Mouse (Mus musculus) lung, embryonic 15.5 days (tissue): ENCODE measurements around the gene Pou3f1. TPM values are rescaled to one million over a fixed set of nuclear protein-coding genes. Genes with fewer than 3 reads are reported as not detected.

ENCODE experiments used
- ATAC-seq: fragments of 200-750 bp; cut with Nextera tagmentation; 2 replicates; pipeline ENCODE4 v1.8.0; 2017; ENCODE audit warnings: moderate number of reproducible peaks, borderline replicate concordance; ENCODE audit not compliant: low FRiP score, low TSS enrichment; ENCODE audit errors: extremely low read depth
- H3K27ac ChIP-seq: fragments of 300-500 bp; sonication (generic); 2 replicates; pipeline ENCODE4 v1.5.1; 2015; ENCODE audit warnings: moderate library complexity, mild to moderate bottlenecking, inconsistent platforms
- H3K27me3 ChIP-seq: fragments of 300-500 bp; sonication (generic); 2 replicates; pipeline ENCODE4 v1.6.1; 2015; ENCODE audit warnings: inconsistent platforms
- H3K36me3 ChIP-seq: fragments of 300-500 bp; sonication (generic); 2 replicates; pipeline ENCODE4 v1.6.1; 2015; ENCODE audit warnings: inconsistent platforms
- H3K4me1 ChIP-seq: fragments of 300-500 bp; sonication (generic); 2 replicates; pipeline ENCODE4 v1.6.1; 2015; ENCODE audit warnings: inconsistent platforms
- H3K4me2 ChIP-seq: fragments of 300-500 bp; sonication (generic); 2 replicates; pipeline ENCODE4 v1.6.1; 2015; ENCODE audit warnings: inconsistent platforms, mild to moderate bottlenecking, moderate library complexity
- H3K4me3 ChIP-seq: fragments of 300-500 bp; sonication (generic); 2 replicates; pipeline ENCODE4 v1.5.1; 2015; ENCODE audit warnings: mild to moderate bottlenecking, inconsistent platforms
- H3K9ac ChIP-seq: fragments of 300-500 bp; sonication (generic); 2 replicates; pipeline ENCODE4 v1.6.1; 2015; ENCODE audit warnings: inconsistent platforms
- H3K9me3 ChIP-seq: fragments of 300-500 bp; sonication (generic); 2 replicates; pipeline ENCODE4 v1.6.1; 2016; ENCODE audit warnings: inconsistent platforms
- WGBS: fragments of 180-500 bp; shearing (Covaris S2); methylation state at CpG from one replicate; pipeline ENCODE4 v1.1.7; 2015; 5-methylcytosine and 5-hydroxymethylcytosine counted together
- polyA plus RNA-seq: library from polyadenylated mRNA; unstranded; fragments of >200 nt; fragmentation: Nextera tagmentation; extraction: Ambion mirVana; gene quantifications from 2 replicates; pipeline ENCODE4 v1.2.1, GENCODE M21; 2015

Gene Pou3f1
- polyA plus RNA-seq, 1 experiment from 2014 or later = 0.06 TPM

DNA sequence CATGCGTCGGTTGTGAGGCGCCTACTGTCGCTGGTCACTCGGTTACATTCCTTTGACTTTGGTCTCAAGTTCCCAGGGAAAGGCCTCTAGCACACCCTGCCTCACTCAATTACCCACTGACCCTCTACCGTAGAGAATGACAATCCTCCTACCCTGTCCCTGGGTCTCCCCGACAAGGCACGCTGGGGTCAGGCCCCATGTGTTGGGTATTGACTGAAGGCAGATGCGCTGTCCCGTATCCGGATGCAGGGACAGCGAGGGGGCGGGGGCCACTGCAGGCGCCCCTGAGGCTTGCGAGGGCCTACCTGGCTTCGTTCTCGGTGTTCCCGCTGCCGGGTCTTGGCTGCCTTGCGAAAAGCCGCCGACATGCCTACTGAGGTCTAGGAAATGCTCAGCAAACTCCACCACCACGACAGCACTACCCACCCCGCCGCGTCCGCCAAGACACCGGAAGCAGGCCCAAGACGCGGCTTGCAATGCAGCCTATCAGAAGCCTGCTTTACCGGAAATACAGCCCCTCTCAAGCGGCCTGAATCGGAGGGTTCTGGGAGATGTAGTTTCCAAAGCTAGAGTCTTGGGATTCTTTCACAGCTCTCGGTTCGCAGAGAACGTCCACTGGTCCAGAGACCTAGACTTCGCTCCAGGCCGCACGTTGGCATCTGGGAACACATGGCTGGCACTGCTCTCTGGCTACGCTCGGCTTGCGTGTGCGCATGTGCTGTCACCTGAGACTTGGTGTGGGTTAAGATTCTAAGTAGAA, 36.7 kb downstream of the Pou3f1 start, which contains the start of gene Utp11:
Gene Utp11 (minus strand): TSS at position 466 of the 760 bp plus-strand sequence.
- Histone ChIP-seq H3K4me1 (peaks cover 25% of the 10 kb centered on the region), H3K4me3 (peak within 1 kb of the TSS; percentile 73), H3K27ac (peak within 1 kb of the TSS; percentile 67), H3K27me3 (peaks cover 23% of the 10 kb centered on the region), H3K36me3 (no peaks in the 10 kb centered on the region), H3K4me2 (peak within 1 kb of the TSS; percentile 69), H3K9ac (peak within 1 kb of the TSS; percentile 79), H3K9me3 (no peaks in the 10 kb centered on the region)
- WGBS = under 1% methylated on average over 43 of the region's 43 CpGs
- ATAC-seq = peak; percentile 91

DNA sequence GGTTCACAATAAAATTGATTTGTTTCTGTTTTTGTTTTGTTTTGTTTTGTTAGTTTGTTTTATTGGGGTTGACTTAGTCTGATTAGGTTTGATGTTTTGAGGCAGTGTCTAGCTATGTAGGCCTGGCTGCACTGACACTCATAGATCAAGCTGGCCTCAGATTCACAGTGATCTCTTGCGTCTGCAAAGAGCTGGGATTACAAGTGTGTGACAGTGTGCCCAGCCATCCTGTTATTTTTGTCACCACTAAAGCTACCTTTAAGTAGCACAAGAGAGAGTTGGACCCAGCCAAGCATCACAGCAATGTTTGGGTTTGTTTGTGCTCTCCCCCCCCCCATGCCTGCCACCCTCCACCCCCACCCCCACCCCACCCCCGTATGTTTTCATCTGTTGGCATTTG, 38.0 kb downstream of the Pou3f1 start:
- peaks cover 25% of the 10 kb centered on the region for H3K4me1 ChIP-seq
- no peaks in the 10 kb centered on the region for H3K9me3 ChIP-seq
- H3K4me2 ChIP-seq = no peak overlapping the region
- no peak overlapping the region for H3K4me3 ChIP-seq
- no peak overlapping the region for H3K9ac ChIP-seq
- WGBS = 72% methylated on average over 2 of the region's 2 CpGs
- no peak for ATAC-seq
- H3K36me3 ChIP-seq = no peaks in the 10 kb centered on the region
- no peak overlapping the region for H3K27ac ChIP-seq
- peaks cover 31% of the 10 kb centered on the region for H3K27me3 ChIP-seq

DNA sequence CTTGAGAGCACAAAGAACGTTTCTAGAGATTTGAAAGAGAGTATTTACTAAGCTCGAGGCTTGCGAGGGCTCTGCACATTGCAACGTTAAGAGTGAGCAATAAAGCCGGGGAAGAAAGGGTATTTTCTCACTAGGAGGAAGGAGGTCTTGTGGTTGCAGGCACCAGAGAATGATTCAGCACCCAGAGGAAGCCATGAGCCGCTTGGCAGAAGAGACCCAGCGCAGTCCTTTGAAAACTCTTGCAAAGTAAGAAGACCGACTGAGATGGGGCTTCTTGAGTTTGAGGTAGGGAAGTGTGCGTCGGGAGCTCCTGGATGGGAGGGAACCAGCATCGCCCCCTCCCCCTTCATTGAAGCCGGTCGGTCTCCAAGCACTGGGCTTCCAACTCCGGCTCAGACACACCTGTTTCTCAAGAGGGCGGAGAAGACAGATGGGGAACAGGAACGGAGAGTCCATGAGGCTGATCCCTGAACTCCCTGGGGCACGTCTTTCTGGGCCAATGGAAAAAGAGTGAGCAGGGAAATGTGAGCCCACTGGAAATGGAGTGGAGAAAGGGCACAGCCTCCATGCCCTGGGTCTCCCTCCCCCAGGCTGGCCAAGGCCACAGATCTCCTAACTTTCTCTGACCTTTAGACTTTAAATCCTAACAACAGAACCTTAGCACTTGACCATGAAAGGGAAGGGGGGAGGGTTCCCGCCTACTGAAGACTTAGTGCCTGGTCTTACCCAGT, 39.3 kb downstream of the Pou3f1 start:
- H3K4me1 ChIP-seq = peaks cover 32% of the 10 kb centered on the region
- no peak overlapping the region for H3K4me3 ChIP-seq
- 9% methylated on average over 18 of the region's 18 CpGs for WGBS
- no peak overlapping the region for H3K27ac ChIP-seq
- H3K27me3 ChIP-seq = peaks cover 31% of the 10 kb centered on the region
- no peak for ATAC-seq
- no peak overlapping the region for H3K9ac ChIP-seq
- no peak overlapping the region for H3K4me2 ChIP-seq
- no peaks in the 10 kb centered on the region for H3K9me3 ChIP-seq
- H3K36me3 ChIP-seq = no peaks in the 10 kb centered on the region

DNA sequence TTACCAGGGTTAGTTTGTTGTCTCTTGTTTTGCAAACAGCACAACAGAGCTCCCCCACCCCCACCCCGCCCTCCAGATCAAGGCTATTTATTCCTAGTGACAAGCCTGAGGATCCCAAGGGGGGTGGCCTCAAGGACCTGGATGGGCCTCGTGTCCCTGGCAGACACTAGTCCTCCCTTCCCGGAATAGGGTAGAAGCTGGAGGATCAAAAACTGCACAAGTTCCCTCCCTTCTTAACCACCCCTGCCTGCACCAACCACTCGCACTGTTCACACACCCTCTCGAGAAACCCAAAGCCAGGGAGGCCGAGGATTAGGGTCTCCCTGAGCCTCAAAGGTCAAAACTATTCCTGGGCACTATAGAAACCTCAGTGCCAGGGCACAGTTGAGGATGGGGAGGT, 43.2 kb downstream of the Pou3f1 start:
- no peak for ATAC-seq
- Histone ChIP-seq H3K4me1 (peaks cover 46% of the 10 kb centered on the region), H3K9ac (peak overlapping the region; percentile 92), H3K9me3 (no peaks in the 10 kb centered on the region), H3K27ac (peak overlapping the region; percentile 86), H3K4me2 (peak overlapping the region; percentile 95), H3K4me3 (peak overlapping the region; percentile 84), H3K27me3 (peaks cover 31% of the 10 kb centered on the region), H3K36me3 (no peaks in the 10 kb centered on the region)
- WGBS = 19% methylated on average over 6 of the region's 6 CpGs

DNA sequence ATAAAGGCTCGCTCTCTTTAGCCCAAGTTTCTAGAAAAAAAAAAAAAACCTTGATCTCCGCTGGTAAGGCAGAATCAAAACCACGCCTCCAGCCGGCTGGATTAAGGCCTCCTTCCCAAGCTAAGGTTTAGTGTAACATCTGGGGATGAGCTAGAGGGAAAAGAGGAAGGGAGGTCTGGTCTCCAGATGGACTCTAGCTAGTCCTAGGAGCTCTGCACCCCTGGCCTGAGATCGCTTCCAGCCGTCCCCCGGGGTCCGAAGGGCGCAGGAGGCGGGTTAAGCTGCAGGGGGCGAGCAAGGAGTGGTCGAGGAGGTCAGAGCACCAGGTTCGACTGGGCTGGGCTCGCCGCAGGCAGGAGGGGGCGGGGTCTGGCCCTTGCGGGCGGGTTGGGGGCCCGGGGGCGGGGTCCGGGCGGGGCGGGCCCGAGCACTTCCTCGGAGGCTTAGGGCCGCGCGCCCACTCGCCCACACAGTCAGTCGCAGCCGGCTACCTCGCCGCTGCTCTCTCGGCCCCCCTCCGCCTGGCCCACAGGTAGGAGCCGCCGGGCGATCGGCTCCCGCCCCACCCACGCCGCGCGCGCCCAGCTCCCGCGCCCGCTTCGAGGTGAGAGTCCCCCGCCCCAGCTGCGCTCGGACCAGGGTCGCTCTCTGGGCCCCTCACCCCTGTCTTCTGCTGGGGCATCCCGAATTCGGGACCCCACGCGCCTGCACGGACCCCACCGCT, 43.8 kb downstream of the Pou3f1 start, which contains the start of gene Fhl3:
Gene Fhl3 (plus strand): TSS at position 454 of the 724 bp plus-strand sequence.
- Histone ChIP-seq H3K4me2 (peak within 1 kb of the TSS; percentile 95), H3K9ac (peak within 1 kb of the TSS; percentile 92), H3K27ac (peak within 1 kb of the TSS; percentile 86), H3K4me1 (peaks cover 52% of the 10 kb centered on the region), H3K27me3 (peaks cover 25% of the 10 kb centered on the region), H3K36me3 (no peaks in the 10 kb centered on the region), H3K4me3 (peak within 1 kb of the TSS; percentile 84), H3K9me3 (no peaks in the 10 kb centered on the region)
- ATAC-seq = peak; percentile 73
- 1% methylated on average over 43 of the region's 59 CpGs for WGBS

DNA sequence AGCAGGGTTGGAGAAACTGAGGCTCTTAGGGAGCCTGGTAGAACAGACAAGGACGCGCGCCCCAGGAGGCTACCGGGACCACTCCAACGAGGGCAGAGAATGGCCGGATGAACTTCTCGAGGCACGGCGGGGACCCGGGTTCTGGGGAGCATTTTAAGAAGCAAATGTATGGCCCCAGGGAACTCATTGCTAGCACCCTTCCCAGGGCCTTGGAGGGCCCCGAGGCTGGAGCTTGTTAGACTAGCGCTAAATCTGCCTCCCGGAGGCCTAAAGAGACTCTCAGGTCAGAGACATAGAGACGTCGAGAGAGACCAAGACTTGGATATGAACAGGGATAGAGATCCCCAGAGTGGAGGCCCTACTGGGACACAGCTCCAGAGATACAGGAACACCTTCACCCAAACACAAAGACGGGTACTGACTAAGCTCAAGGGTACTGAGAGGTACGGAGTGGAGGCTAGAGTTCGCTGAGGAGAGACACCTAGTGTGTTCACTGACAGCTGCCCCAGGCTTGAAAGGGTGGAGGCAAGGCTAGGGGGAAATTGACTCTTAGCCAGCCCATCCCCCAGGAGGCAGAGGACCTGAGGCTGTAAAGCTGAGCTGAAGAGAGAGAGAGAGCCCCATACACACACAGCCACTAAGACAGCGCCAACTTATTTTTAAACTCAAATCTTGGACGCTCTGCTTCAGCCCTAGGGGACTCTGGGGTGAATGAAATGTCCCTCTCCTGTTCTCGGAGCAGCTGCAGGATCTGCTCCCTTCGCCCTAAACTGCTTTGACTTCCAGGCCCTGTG, 44.6 kb downstream of the Pou3f1 start:
- Histone ChIP-seq H3K27me3 (peaks cover 17% of the 10 kb centered on the region), H3K9ac (peak overlapping the region; percentile 92), H3K27ac (peak overlapping the region; percentile 86), H3K4me1 (peaks cover 60% of the 10 kb centered on the region), H3K9me3 (no peaks in the 10 kb centered on the region), H3K4me2 (peak overlapping the region; percentile 95), H3K4me3 (peak overlapping the region; percentile 84), H3K36me3 (no peaks in the 10 kb centered on the region)
- WGBS = 4% methylated on average over 22 of the region's 22 CpGs
- ATAC-seq = peak; percentile 16; the same call in 1 of the 2 replicates

DNA sequence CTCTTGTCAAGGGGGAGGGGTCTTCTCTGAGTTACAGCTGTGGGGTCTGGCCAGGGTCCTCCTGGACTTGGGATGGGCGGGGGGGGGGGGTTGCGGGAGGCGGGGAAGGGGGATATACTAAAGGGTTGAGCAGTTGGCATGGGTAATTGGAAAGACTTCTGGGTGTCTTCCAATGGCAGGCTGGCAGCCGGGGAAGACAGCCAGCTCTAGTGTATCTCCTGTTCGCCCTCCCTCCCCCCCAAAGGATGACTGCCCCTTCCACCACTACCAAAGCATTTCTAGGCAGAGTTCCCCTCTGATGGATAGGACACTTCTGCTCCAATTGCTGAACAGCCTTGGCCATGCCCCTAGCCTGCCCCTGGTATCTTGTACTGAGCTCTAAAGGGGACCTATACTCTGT, 45.3 kb downstream of the Pou3f1 start:
- WGBS = 58% methylated on average over 3 of the region's 5 CpGs
- peak overlapping the region; percentile 86 for H3K27ac ChIP-seq
- H3K4me2 ChIP-seq = peak overlapping the region; percentile 95
- no peaks in the 10 kb centered on the region for H3K9me3 ChIP-seq
- no peak for ATAC-seq
- H3K4me3 ChIP-seq = peak overlapping the region; percentile 84
- peaks cover 60% of the 10 kb centered on the region for H3K4me1 ChIP-seq
- 0 out of 2 replicates have a peak overlapping the region, but pooled peaks have one; percentile 92 for H3K9ac ChIP-seq
- peaks cover under 1% of the 10 kb centered on the region; the same call in 1 of the 2 replicates for H3K36me3 ChIP-seq
- H3K27me3 ChIP-seq = peaks cover 10% of the 10 kb centered on the region

DNA sequence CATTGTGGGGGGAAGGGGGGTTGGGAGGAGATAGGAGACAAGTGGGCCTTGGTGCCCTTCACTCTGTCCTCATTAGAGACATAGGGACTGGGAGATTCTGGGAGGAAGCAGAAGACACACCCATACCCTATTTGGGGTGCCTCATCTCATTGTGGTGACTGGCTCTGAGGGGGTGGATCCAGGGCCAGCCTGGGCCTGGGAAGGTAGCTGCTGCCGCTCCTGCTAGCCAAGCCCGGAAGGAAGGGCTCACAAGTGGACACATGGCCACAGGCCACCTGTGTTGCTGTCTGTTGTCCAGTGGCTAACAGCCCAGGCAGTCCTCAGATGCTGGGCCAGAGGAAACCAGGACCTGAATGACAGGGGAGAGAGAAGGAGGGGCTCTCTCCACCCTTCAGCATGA, 46.8 kb downstream of the Pou3f1 start:
- H3K9me3 ChIP-seq = no peaks in the 10 kb centered on the region
- ATAC-seq = no peak
- H3K27ac ChIP-seq = peak overlapping the region; percentile 94
- H3K4me3 ChIP-seq = 0 out of 2 replicates have a peak overlapping the region, but pooled peaks have one; percentile 7
- WGBS = 13% methylated on average over 2 of the region's 2 CpGs
- H3K27me3 ChIP-seq = peaks cover 8% of the 10 kb centered on the region
- peaks cover 69% of the 10 kb centered on the region for H3K4me1 ChIP-seq
- peak overlapping the region; percentile 46 for H3K4me2 ChIP-seq
- peaks cover 6% of the 10 kb centered on the region; the same call in 1 of the 2 replicates for H3K36me3 ChIP-seq
- H3K9ac ChIP-seq = peak overlapping the region; percentile 13; the same call in 1 of the 2 replicates

DNA sequence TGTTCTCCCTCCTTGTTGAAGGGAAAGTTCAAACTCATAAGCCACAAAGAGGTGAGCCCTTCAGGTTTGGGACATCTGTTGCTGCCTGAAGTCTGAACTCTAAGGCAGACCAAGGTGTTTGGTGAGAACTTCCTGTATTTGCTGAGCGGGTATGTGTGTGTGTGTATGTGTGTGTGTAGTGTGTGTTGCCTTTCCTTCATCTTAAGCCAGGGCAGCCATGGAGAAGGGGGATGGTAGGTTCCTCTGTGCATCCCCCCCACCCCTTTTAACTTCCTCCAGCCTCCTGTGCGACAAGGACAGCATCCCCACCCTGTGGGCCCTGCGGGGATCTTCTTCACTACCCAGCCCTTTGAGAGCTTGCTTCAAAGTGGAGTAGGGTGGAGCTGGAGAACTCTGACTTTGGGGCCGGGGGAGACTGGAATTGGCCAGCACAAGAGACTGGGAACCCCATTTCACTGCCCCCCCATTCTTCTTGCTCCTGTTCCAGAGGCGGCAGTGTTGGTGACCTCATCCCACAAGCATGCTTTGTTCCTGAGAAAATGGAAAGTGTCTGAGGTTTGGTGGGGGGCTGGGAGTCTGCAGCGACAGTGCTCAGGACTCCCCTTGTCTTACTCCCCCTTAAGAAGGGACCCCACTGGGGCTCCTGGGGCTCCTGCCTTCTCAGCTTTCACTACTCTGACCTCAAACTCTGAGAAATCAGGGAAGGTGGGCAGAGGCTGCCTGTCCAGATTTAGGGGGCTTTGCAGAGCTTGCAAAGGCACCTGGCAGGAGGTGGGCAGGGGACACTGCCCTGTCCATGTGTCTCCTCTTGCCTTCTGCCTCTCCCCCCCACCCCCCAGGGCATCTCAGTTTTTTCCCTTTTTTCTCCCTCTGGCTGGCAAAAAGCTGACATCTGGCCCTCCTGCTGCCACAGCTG, 47.5 kb downstream of the Pou3f1 start:
- Histone ChIP-seq H3K4me3 (0 out of 2 replicates have a peak overlapping the region, but pooled peaks have one; percentile 7), H3K4me1 (peaks cover 75% of the 10 kb centered on the region), H3K9ac (peak overlapping the region; percentile 13; the same call in 1 of the 2 replicates), H3K27ac (peak overlapping the region; percentile 94), H3K4me2 (peak overlapping the region; percentile 46), H3K36me3 (peaks cover 6% of the 10 kb centered on the region; the same call in 1 of the 2 replicates), H3K9me3 (no peaks in the 10 kb centered on the region), H3K27me3 (peaks cover under 1% of the 10 kb centered on the region; the same call in 1 of the 2 replicates)
- WGBS = 9% methylated on average over 6 of the region's 6 CpGs
- no peak for ATAC-seq
